Mouse (Mus musculus) heart, adult 2 months (tissue): ENCODE data around the gene Icam1. TPM values are rescaled to one million over a fixed set of nuclear protein-coding genes. Genes with fewer than 3 reads are reported as not detected.

ENCODE experiments used
- DNase-seq, 2 experiments: peaks; one replicate each; pipeline ENCODE4 v3.0.0; 2021
- H3K27ac ChIP-seq: fragments of 200-600 bp; 2 replicates; pipeline ENCODE4 v1.8.1; 2022
- H3K27me3 ChIP-seq: fragments of 200-500 bp; 2 replicates; pipeline ENCODE4 v1.6.1; 2012; ENCODE audit warnings: mild to moderate bottlenecking, low read length, inconsistent platforms, mixed read lengths; ENCODE audit not compliant: control insufficient read depth, insufficient read depth
- H3K36me3 ChIP-seq: fragments of 200-500 bp; 2 replicates; pipeline ENCODE4 v1.6.1; 2012; ENCODE audit warnings: low read length, inconsistent platforms; ENCODE audit not compliant: control insufficient read depth, insufficient read depth
- H3K4me1 ChIP-seq: fragments of 200-500 bp; 2 replicates; pipeline ENCODE4 v1.6.1; 2011; ENCODE audit warnings: low read length; ENCODE audit not compliant: control insufficient read depth, insufficient read depth
- H3K4me3 ChIP-seq: fragments of 200-600 bp; 2 replicates; pipeline ENCODE4 v1.8.1; 2022
- H3K79me2 ChIP-seq: fragments of 200-500 bp; replicated peaks from 2 replicates; pipeline ENCODE4 v1.6.1; 2012; ENCODE audit warnings: mild to moderate bottlenecking, inconsistent platforms, low read length, moderate library complexity, mixed read lengths; ENCODE audit not compliant: control insufficient read depth, insufficient read depth
- H3K9ac ChIP-seq: fragments of 200-500 bp; 2 replicates; pipeline ENCODE4 v1.6.1; 2012; ENCODE audit warnings: low read depth, mild to moderate bottlenecking, control low read depth, inconsistent platforms, low read length, mixed read lengths
- CTCF ChIP-seq: fragments of 200-600 bp; IDR thresholded peaks from 2 replicates; pipeline ENCODE4 v1.8.1; 2022; ENCODE audit warnings: antibody characterized with exemption, mild to moderate bottlenecking, moderate library complexity
- EP300 ChIP-seq: fragments of 200-500 bp; IDR thresholded peaks from 2 replicates; pipeline ENCODE4 v1.6.1; 2011; ENCODE audit warnings: low read depth, low read length, control low read depth; ENCODE audit not compliant: insufficient read depth
- POLR2A ChIP-seq: fragments of 200-500 bp; IDR thresholded peaks from 2 replicates; pipeline ENCODE4 v1.6.1; 2011; ENCODE audit warnings: mild to moderate bottlenecking, low read depth, low read length, control low read depth; ENCODE audit not compliant: insufficient read depth
- WGBS: fragments of 180-500 bp; shearing (Covaris S2); methylation state at CpG from one replicate; pipeline ENCODE4 v1.1.7; 2018; 5-methylcytosine and 5-hydroxymethylcytosine counted together
- intact Hi-C: fragments of 180-260 bp; cut with DNase I; formaldehyde crosslinking; loops from one replicate; pipeline ENCODE4 v1.15.1; 2025
- polyA plus RNA-seq: library from polyadenylated mRNA; depleted of rRNA; stranded (reverse); fragments of >200 nt; gene quantifications from 2 replicates; pipeline ENCODE4 v1.2.3, GENCODE M21; 2012
- total RNA-seq, 2 experiments: library from RNA; stranded (reverse); gene quantifications; 2 replicates each; pipeline ENCODE4 v1.2.3; 2021

Icam1 gene
- total and polyA plus RNA-seq, 3 experiments, result 7.6 to 12.4 (median 9.2) TPM

DNA sequence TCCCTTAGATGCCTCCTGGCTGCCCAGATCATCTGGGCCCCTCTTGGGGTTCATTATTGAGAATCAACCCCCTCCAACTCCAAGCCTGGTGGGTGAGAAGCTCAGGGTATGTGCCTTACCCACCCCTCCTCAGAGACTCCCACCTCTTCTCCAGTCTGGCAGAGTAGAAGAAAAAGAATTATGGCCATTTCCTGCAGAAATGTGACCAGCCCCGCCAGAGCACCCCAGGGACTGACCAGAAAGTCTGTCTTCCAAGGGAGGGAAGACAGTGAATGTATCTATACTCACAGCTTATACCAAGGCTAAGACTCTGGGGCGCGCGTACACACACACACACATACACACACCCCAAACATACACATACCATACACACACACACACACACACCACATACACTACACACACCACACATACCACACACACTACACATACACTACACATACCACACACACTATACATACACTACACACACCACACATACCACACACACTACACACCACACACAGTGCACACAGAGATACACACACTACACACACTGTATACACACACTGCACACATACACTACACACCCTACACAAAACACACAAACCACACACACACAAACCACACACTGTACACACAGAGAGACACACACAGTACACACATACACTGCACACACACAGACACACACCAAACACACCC, 42.6 kb upstream of the Icam1 start:
- no peak overlapping the region for H3K4me3 ChIP-seq
- peaks cover 7% of the 10 kb centered on the region for H3K4me1 ChIP-seq
- H3K27me3 ChIP-seq, result no peaks in the 10 kb centered on the region
- H3K79me2 ChIP-seq, result no peaks in the 10 kb centered on the region; the same call in 1 of the 2 replicates
- no peaks in the 10 kb centered on the region for H3K36me3 ChIP-seq
- WGBS, result 72% methylated on average over 4 of the region's 4 CpGs
- no peak for DNase-seq
- H3K27ac ChIP-seq, result peak overlapping the region; percentile 78
- intact Hi-C loops, result no loop called here
- no peak for TF ChIP-seq CTCF
- TF ChIP-seq EP300, result no peak
- no peak for TF ChIP-seq POLR2A
- H3K9ac ChIP-seq, result peak overlapping the region; percentile 34

DNA sequence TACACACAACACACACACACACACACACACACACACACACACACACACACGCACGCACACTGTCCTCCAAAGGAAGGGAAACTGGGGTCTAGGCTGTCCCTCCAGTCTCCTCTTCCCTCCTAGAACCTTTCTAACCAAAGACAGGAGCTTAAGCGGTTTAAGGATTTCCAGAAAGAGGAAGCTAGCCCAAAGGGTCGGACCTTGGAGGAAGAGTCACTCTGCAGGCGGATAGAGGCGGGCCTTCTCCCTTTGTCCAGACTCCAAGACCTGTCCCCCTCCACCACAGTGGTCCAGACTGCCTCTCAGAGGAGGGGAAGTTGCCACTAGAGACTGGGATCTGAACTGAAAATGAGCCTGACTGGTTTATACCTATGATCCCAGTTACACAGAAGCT, 42.1 kb upstream of the Icam1 start:
- TF ChIP-seq EP300 (no peak), POLR2A (0 out of 2 replicates have a peak, but pooled peaks have one; percentile 22)
- peak in 1 of 2 experiments; percentile 58 for DNase-seq
- Histone ChIP-seq H3K4me3 (0 out of 2 replicates have a peak overlapping the region, but pooled peaks have one; percentile 1), H3K36me3 (no peaks in the 10 kb centered on the region), H3K9ac (peak overlapping the region; percentile 34), H3K27ac (peak overlapping the region; percentile 15; the same call in 1 of the 2 replicates), H3K79me2 (no peaks in the 10 kb centered on the region; the same call in 1 of the 2 replicates), H3K27me3 (no peaks in the 10 kb centered on the region), H3K4me1 (peaks cover 9% of the 10 kb centered on the region)
- intact Hi-C loops, result no loop called here
- 46% methylated on average over 6 of the region's 6 CpGs for WGBS

DNA sequence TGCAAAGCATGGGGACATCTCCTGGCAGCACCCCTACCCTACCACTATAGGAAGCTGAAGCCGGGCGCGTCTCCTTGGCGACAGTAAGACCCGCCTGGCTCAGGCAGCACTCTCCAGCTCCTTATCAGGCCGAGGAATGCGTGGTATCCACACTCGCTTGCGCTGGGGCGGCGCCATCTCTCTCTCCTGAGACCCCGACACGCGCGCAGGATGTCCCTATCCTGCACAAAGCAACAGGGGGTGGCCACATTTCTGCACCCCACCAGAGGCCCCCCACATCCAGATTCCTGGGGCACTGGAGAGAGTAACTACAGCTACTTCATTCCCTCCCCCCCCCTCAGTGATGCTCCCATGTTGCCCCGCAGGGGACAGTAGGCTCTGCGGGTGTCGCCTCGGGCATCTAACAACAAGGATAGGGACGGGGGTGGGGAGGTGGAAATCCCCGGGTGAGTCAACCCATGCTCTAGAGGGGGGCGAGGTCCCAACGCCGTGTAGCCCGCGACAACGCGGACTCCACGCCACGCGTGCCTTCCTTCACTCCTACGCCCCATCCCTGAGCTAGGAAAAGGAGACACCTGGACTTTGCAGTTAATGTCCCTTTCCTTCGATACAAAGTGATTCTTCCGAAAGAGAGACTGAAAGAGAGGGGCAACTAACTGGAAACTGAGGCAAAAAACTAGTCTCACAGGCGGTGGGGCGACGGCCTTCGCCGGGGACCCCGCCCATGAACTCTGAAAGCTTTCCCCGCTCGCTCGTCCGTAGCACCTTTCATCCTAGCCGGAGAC, 40.2 kb upstream of the Icam1 start:
- H3K4me1 ChIP-seq, result peaks cover 9% of the 10 kb centered on the region
- H3K4me3 ChIP-seq, result peak overlapping the region; percentile 82
- H3K36me3 ChIP-seq, result no peaks in the 10 kb centered on the region
- peak overlapping the region; percentile 82 for H3K9ac ChIP-seq
- H3K79me2 ChIP-seq, result no peaks in the 10 kb centered on the region; the same call in 1 of the 2 replicates
- intact Hi-C loops, result loop anchor here (1.0 to 2.0 kb wide), 2 partner anchors 22 to 77 kb away; partner anchors contain the start of gene Eif3g
- under 1% methylated on average over 45 of the region's 45 CpGs for WGBS
- DNase-seq, result peak; percentile 66 to 72
- peak overlapping the region; percentile 88 for H3K27ac ChIP-seq
- TF ChIP-seq CTCF (no peak), EP300 (no peak), POLR2A (no peak)
- H3K27me3 ChIP-seq, result no peaks in the 10 kb centered on the region

DNA sequence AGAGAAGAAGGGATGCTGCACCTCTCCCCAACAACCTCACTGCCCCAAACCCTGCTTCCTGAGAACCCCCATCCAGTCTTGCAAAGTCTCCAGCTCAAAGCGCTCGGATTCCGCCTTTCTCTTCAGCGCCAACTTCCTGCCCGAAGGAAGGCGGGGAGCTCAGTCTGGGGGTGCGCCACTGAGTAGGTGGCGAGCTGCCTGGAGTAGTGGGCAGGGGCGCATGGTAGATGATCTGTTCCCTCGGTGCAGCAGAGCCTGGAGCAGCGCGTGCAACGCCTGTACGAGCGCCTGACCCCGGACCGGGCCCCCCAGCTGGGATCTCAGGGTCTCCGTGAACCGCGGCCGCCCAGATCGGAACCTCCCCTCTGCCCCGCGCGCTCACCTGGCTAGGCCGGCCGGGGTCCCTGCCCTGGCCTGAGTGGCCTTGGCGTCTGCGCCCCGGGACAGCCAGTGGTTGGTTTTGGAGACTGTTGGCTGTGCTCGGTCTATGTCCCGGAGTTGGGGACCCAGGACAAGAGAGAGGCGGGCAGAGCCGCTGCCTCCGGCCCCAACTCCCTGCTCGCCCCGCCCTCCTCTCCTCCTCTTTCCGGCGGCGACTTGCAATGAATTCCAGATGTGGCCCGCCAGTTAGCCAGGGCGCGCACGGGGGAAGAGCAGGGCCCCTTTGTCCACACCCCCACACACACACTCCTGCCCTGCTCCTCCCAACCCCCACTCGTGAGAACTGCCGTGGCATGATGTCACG, 39.4 kb upstream of the Icam1 start, which contains the start of gene S1pr2:
S1pr2 (minus strand) TSS at position 566 of the 745 bp plus-strand sequence.
- Histone ChIP-seq H3K36me3 (no peaks in the 10 kb centered on the region), H3K79me2 (no peaks in the 10 kb centered on the region; the same call in 1 of the 2 replicates), H3K9ac (peak within 1 kb of the TSS; percentile 82), H3K27me3 (no peaks in the 10 kb centered on the region), H3K27ac (peak within 1 kb of the TSS; percentile 88), H3K4me1 (peaks cover 9% of the 10 kb centered on the region), H3K4me3 (peak within 1 kb of the TSS; percentile 82)
- DNase-seq, result peak; percentile 90 to 91
- under 1% methylated on average over 44 of the region's 47 CpGs for whole genome bisulfite sequencing
- intact Hi-C loops, result loop anchor here (1.0 to 2.0 kb wide), 2 partner anchors 23 to 78 kb away; partner anchors contain the start of gene Eif3g
- peak; percentile 44; the same call in 1 of the 2 replicates for TF ChIP-seq EP300
- peak; percentile 76 for TF ChIP-seq POLR2A
- no peak for TF ChIP-seq CTCF

DNA sequence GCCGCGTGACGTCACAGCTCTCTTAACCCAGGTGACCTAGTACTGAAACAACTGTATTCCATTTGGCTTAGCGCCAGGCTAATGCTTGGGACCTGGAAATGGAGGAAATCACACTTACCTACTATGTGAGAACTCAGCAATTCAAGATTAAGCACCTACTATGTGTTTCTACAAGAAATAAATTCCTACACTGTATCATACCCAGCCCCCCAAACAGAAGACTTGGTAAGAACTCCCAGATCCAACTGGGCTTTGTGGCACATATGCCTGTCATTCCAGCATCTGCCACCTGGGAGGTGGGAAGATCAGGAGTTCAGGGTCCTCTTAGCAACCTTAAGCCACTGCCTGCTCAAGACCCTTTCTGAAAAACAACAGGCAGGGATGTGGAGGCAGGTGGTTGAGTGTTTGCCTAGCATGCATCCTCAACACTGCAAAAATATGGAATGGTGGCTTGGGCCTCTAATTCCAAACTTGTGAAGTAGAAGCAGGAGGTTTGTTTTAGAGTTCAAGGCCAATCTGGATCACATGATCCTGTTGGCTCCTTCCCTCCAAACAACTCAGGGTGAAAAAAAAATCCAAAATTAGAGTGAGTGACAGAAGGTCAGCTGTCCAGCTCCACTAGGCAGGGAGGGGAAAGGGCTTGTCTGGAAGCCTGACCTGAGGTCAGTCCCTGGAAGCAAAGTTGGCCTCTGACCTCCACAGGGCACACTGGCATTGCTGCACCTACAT, 38.7 kb upstream of the Icam1 start:
- 1% methylated on average over 4 of the region's 4 CpGs for WGBS
- 0 out of 2 replicates have a peak overlapping the region, but pooled peaks have one; percentile 31 for H3K9ac ChIP-seq
- DNase-seq, result no peak
- no peaks in the 10 kb centered on the region for H3K36me3 ChIP-seq
- peak; percentile 22; the same call in 1 of the 2 replicates for TF ChIP-seq CTCF
- no peak for TF ChIP-seq EP300
- H3K79me2 ChIP-seq, result no peaks in the 10 kb centered on the region; the same call in 1 of the 2 replicates
- no peaks in the 10 kb centered on the region for H3K27me3 ChIP-seq
- peak overlapping the region; percentile 88 for H3K27ac ChIP-seq
- intact Hi-C loops, result loop anchor here (1.0 to 2.0 kb wide), 2 partner anchors 24 to 78 kb away; partner anchors contain the start of gene Eif3g
- H3K4me1 ChIP-seq, result peaks cover 9% of the 10 kb centered on the region
- peak overlapping the region; percentile 82 for H3K4me3 ChIP-seq
